Mouse (Mus musculus) c-Kit-negative CD71-positive TER-119-positive erythroid progenitor cells, embryonic 14.5 days (primary cell): ENCODE results near the gene Sgms1.

ENCODE experiments used
- DNase-seq: peaks from one replicate; pipeline ENCODE4 v3.0.0-alpha.2; 2013; ENCODE audit warnings: low read depth, low spot score

The Sgms1 gene

DNA sequence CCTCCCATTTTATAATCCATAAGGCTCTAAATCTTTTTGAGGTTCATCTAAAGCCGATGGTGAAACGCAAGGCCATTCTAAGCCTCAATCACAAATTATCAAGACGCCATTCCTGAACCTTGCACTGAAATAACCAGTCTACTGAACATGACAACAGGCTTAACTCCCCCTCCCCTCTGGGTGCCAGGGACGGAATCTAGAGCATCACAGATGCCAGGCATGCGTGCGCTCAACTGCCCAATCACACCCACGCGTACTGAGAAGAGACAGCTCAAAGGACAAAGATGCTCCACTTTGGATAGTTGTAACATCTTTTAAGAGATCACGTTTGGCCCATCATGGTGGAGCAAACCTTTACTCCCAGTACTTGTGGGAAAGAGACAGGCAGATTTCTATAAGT lies 146.3 kb downstream of the Sgms1 start:
- no peak for DNase-seq

- DNase-seq = no peak
Measured at GRCm38 (mm10) chr19:32242153-32242552, 147.4 kb downstream of the Sgms1 start.

GRCm38 (mm10) chr19:32240417-32240990 lies 149.0 kb downstream of the Sgms1 start:
- DNase-seq = no peak

DNA sequence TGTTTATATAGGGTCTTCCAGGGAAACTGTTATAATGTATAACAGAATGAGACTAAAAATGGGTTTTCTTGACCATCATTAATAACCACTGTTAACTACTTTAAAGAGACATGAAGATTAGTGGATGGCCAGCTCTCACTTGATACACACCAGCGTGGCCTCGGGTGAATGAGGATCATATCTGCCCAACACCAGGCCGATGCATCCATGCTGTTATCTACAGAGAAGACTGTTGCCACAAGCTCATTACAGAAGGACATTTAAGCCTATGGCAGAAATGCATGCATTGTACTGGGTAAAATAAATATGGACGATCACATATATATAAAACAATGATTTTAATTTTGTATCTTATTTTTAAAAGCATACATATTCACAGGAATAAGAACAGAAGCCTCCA lies 149.6 kb downstream of the Sgms1 start:
- DNase-seq = peak; percentile 71

GRCm38 (mm10) chr19:32239459-32239792 lies 150.1 kb downstream of the Sgms1 start:
- DNase-seq = no peak

DNA sequence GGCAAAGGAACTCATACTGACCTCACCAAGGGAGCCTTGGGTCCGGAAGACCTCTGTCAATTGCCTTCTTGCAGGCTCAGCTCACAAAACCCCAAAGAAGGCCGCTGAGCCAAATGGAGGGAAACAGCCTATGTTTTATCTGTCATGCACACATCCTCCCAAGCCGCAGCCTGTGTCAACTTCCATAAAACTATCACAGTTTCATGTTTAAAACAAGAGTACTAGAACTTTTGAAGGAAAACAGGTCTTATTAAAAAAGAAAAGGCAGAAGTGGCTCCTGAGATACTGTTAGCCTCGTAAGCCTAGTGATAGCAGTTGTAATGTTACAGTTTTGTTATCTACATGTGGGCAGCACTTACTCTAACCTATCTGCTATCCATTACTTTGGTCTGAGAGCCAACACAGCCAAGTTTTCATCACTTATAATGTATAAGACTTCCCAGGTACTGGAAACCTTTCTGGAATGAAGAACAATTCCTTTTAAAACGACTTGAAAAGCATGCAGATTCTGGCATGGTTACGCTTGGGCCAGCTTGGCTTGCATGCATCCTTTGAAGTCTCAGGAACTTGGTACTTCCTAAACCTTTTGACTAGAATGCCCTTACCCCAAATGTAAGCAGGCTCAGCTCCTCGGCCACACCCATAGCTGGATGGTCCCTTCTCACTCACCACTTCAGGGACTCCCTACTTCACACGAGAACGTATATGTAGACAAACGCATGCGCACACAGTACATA lies 150.6 kb downstream of the Sgms1 start:
- DNase-seq = peak; percentile 75

- no peak for DNase-seq
Measured at GRCm38 (mm10) chr19:32237685-32238084, 151.8 kb downstream of the Sgms1 start.

DNA sequence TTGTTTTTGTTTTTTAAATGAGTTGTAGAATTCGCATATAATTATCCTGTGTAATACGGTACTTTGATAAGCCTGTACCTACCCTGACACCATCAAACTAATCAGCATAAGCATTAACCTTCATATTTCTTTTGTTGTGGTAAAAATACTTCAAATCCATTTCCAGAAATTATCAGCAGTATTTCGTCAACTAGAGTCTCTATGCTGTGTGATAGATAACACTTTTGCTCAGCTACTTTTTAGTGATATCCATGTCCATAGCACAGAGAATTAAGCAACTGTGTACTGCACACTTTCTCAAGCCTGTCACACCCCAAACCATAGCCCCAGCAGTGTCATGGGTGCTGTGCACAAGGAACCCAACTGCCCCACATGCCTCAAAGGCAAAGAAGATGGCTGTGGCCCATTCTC lies 152.3 kb downstream of the Sgms1 start:
- DNase-seq = peak; percentile 56

GRCm38 (mm10) chr19:32234717-32235434 lies 154.6 kb downstream of the Sgms1 start:
- no peak for DNase-seq

DNA sequence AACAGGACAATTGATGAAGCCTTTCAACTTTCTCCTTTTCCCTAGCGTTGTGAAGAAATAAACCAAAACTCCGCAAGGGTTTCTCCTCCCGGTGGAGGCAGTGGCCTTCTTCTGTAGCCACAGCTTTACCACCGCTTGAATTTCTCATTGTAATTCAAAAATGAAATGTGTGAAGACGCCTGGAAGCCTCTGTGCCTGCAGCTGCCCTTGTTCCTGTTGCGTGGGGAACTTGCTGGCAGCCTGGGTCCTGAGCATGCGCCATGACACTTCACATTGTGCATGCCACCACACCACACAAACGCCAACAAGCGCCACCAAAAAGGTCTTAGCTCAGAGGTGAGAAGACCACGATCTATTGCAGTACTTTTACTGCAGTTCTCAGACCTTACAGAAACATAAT lies 158.2 kb downstream of the Sgms1 start:
- DNase-seq = no peak

- DNase-seq = no peak
Measured at GRCm38 (mm10) chr19:32230798-32231197, 158.7 kb downstream of the Sgms1 start.

- DNase-seq = no peak
Measured at GRCm38 (mm10) chr19:32230301-32230700, 159.2 kb downstream of the Sgms1 start.

DNA sequence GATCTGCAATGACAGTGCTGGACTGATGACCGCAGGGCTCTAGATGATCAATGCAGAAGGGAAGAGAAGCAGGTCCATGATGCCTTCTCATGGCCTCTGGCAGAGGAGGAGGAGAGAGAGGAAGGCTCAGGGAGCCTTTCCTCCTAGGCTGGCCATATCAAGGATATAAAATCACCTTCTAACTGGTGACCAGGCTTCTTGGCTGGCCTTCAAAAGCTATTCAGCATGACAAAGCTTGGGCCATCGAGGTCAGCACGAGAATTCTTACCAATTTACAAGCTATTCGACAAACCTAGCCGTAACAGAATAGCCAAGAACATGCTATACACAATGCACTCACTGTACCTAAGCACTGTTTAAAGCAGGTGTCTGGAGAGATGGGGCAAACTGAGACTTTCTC lies 159.7 kb downstream of the Sgms1 start:
- no peak for DNase-seq

GRCm38 (mm10) chr19:32227175-32227574 lies 162.3 kb downstream of the Sgms1 start:
- no peak for DNase-seq

- no peak for DNase-seq
Measured at GRCm38 (mm10) chr19:32225097-32225490, 164.4 kb downstream of the Sgms1 start.

DNA sequence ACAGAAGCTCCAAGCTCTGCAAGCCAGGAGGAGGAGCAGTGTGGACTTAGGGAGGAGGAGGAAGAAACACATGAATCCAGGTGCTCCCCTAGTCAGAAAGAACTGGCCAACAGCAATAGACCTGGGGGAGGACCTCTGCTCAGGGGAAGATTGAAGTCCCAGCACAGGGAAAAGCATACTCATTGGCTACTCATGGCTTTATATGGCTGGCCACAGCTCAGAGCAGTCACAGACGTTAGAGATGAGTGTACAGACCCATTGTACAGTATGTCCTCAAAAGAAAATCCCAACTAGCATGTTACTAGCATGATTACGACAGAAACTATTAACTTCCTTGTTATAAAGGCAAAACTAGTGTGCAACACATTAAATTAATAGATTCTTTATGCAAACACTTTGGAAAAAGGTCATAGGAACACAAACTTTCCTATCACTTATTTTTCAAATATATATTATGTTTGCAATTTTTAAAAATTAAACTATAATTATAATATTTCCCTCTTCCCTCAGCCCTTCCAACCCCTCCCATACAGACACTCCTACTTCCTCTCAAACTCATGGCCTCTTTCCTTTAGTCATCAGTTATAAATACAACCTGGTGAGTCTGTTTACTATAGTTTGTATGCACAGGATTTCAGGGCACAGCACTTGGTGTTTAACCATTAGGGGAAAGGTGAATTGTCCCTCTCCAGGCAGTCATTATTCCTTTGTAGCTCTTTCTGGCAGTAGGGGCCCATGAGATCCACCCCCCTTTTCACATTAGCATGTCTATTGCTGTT lies 165.0 kb downstream of the Sgms1 start:
- DNase-seq = no peak

- no peak for DNase-seq
Measured at GRCm38 (mm10) chr19:32223751-32224174, 165.8 kb downstream of the Sgms1 start.

GRCm38 (mm10) chr19:32222083-32222482 lies 167.4 kb downstream of the Sgms1 start:
- DNase-seq = peak; percentile 68

DNA sequence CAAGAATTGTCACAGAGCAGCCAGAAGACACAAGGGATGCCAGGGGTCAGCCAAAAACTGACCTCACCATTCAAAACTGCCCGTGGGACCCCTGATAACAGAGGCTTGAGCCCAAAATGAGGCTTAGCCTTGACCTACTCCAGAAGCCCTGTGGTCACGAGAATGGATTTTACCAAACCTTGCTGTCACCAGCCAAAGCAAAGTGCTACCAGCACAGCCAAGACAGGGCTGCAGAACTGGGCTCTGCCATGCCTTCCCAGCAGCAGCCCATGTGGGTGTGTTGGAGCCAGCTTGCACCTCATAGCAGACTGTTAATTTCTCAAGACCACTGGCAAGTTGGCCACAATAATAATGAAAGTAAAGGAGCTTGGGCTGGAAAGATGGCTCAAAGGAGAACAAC lies 168.5 kb downstream of the Sgms1 start:
- DNase-seq = no peak

- DNase-seq = no peak
Measured at GRCm38 (mm10) chr19:32216710-32217109, 172.8 kb downstream of the Sgms1 start.

DNA sequence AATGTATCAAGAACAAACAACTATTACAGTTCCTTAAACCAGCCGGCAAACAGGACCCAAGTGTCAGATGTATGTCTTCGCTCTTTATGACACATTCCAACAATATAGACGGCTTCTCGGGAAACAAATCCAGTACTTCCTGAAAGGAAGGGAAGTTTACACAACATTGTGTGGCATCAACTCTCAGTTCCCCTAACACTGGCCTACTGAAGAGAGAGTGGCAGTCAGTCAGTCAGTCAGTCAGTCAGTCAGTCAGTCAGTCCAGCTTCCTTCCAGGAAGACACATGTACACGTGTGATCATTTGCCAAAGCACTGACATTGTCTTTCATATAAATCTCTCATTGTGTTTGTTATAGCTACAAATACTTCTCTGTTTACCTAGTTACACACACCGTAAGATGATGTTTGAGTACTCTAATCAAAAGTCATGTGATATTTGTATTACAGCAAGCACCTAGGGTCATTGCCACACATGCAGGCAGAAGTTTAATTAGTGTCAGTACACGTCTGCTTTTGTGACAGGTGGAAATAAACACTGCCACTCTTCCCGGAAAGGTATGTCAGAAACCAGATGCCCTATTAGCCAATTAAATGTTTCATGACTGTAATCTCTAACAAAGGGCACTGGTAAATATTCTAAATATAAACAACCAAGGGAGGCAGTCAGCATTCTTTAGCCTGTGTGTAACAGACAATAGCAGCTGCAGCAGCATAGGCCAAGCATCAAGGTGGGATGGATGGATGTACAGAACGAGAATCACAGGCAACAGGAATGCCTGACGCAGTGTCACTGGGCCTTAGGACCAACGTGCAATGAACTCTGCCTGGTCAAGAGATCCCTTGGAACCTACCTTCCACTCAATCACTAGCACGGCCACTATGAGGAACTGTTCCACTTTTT lies 174.4 kb downstream of the Sgms1 start:
- no peak for DNase-seq
